Mouse (Mus musculus): Measurements from ENCODE around the gene Itih2.

Itih2 gene

GRCm38 (mm10) chr2:10108535-10109189 is 22.5 kb downstream of the Itih2 start:
- no peak for DNase-seq

- DNase-seq: peak; percentile 63
These were observed 30.0 kb downstream of the Itih2 start for GRCm38 (mm10) chr2:10101180-10101579.

GRCm38 (mm10) chr2:10100471-10100870 is 30.7 kb downstream of the Itih2 start:
- DNase-seq: no peak

GRCm38 (mm10) chr2:10098598-10099215 is 32.5 kb downstream of the Itih2 start:
- DNase-seq: peak; percentile 69

GRCm38 (mm10) chr2:10094327-10095100 is 36.7 kb downstream of the Itih2 start:
- DNase-seq: no peak

- no peak for DNase-seq
These were observed 43.8 kb downstream of the Itih2 start for GRCm38 (mm10) chr2:10087256-10087850.

- DNase-seq: no peak
These were observed 48.5 kb downstream of the Itih2 start for GRCm38 (mm10) chr2:10082737-10083136.

GRCm38 (mm10) chr2:10081453-10082080 is 49.6 kb downstream of the Itih2 start:
- no peak for DNase-seq

- DNase-seq: peak; percentile 98
These were observed 50.7 kb downstream of the Itih2 start, which contains the start of the genes Atp5c1 and Kin for GRCm38 (mm10) chr2:10080310-10081010. Gene Atp5c1 (minus strand): TSS chr2:10080510. Gene Kin (plus strand): TSS chr2:10080593.

GRCm38 (mm10) chr2:10079745-10080309 is 51.4 kb downstream of the Itih2 start:
- DNase-seq: no peak

GRCm38 (mm10) chr2:10076675-10077074 is 54.5 kb downstream of the Itih2 start:
- no peak for DNase-seq

- no peak for DNase-seq
These were observed 56.7 kb downstream of the Itih2 start for GRCm38 (mm10) chr2:10074470-10074869.

GRCm38 (mm10) chr2:10071751-10072150 is 59.4 kb downstream of the Itih2 start:
- DNase-seq: no peak

- no peak for DNase-seq
These were observed 72.4 kb downstream of the Itih2 start for GRCm38 (mm10) chr2:10058836-10059235.

GRCm38 (mm10) chr2:10051996-10052395 is 79.2 kb downstream of the Itih2 start:
- no peak for DNase-seq

- DNase-seq: no peak
These were observed 80.3 kb downstream of the Itih2 start for GRCm38 (mm10) chr2:10050878-10051277.

- no peak for DNase-seq
These were observed 81.7 kb downstream of the Itih2 start for GRCm38 (mm10) chr2:10049456-10049855.

GRCm38 (mm10) chr2:10048461-10048860 is 82.7 kb downstream of the Itih2 start, which contains the start of gene Taf3:
Gene Taf3 (minus strand): TSS chr2:10048596.
- DNase-seq: peak; percentile 96

- DNase-seq: no peak
These were observed 83.3 kb downstream of the Itih2 start for GRCm38 (mm10) chr2:10047758-10048436.
